Mouse (Mus musculus): ENCODE measurements around the gene Ptpn22.

DNA sequence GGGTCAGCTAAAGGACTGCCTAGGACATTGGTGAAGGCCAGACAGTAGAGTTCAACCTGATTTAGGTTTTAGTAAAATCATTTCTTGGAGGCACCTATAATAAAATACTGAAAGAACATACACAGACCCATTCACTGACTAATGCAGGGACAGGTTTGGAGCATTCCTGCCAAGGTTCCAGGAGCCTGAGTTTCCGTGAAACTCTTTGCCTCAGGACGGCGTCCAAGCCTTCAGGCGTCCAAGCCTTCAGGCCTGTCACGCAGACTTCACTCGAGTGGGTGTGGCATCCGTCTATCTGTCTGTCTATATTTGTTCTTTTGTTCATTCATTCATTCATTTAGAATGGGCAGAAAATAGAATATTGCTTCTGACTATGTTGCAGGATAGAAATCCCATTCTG lies 28.4 kb upstream of the Ptpn22 start:
- TF ChIP-seq CTCF (IDR thresholded peaks at IDR 0.05; ENCODE audit: extremely low read depth, insufficient read length, insufficient replicate concordance, low read depth, low read length) (no peak), POLR2A (IDR thresholded peaks at IDR 0.05; ENCODE audit: low read depth, low read length) (no peak)
